Mouse (Mus musculus): ENCODE measurements around the gene Ttc24.

Gene Ttc24

DNA sequence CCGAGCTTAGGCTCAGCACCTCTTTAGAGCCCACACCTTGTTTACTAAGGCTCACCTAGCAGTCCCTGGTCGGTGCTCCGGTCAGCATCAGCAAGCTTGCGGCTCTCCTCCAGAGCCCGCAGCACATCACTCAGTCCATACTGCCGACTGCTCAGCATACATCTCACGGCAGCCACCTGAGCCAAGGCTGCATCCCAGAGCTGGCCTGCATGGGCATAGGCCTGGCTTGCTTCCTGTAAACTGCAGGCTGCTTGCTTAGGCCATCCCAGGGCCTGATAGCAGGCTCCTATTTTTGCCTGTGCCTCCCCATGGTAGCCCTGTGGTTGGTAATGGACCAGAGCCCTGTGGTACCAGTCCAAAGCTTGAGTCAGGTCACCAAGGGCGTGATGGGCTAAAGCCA, 3.3 kb downstream of the Ttc24 start:
- DNase-seq, result peak; percentile 54 to 59

GRCm38 (mm10) chr3:88074351-88074750, 3.8 kb downstream of the Ttc24 start:
- peak; percentile 64 to 77 for DNase-seq

- DNase-seq, result peak; percentile 52 to 70
Observed at GRCm38 (mm10) chr3:88073631-88074030, 4.5 kb downstream of the Ttc24 start.

GRCm38 (mm10) chr3:88071783-88072182, 6.3 kb downstream of the Ttc24 start:
- peak; percentile 94 to 96 for DNase-seq

- peak in 1 of 2 experiments; percentile 23 for DNase-seq
Observed at GRCm38 (mm10) chr3:88068386-88068785, 9.7 kb downstream of the Ttc24 start.

DNA sequence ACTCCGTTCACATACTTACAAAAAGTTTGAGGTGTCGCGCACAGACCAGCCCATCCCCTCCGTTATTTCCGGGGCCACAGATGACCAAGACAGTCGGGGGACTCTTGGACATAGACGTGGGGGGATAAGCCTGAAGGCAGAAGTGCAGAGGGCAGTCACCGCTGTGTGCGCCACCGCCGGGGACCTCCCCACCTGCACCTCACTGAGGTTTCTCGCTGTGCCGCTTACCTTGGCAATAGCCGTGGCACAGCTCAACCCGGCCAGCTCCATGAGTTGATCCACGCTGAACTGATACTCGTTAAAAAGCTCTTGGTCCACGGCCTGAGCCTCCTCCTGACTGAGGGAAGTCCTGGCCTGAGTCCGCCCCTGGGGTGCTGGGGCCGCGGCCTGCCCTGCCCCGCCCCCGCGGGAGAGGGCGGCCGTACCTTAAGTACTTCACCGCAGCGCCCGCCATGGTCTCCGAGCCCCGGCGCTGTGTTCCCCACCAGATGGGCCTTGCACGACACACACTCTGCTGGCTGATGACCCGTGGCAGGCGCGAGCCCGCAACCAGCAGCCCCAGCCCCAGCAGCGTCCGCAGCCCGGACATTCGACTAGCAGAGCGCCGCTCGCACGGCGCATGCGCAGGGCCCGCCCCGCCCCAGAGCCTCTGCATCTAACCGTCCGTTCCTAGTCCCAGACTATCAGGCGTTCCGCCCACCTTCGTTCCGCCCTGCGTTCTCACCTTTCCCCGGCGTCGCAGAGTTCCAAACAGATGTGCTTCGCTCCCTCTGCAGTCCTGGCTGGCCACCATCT, 20.0 kb downstream of the Ttc24 start, which contains the start of gene Naxe:
TSS of gene Naxe (minus strand) at position 594 of the 795 bp plus-strand sequence.
- DNase-seq, result peak; percentile 90 to 94

GRCm38 (mm10) chr3:88057030-88057429, 21.1 kb downstream of the Ttc24 start:
- no peak for DNase-seq

DNA sequence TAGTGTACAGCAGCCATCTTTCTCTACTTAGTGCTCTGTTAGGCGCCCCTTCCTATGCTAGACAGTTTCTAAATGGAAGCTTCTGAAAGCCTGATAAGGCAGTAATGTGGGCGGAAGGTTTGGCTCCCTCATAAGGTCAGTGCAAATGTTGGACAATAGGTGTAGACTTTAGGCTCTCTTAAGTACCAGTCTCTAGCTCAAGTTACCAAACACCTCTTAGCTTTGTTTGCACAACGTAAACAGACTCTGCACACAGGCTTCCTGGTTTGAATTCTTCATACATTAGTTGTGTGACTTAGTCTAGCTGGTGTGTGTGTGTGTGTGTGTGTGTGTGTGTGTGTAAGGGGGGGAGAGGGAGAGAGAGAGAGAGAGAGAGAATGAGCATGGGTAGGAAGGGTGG, 28.6 kb downstream of the Ttc24 start:
- no peak for DNase-seq

DNA sequence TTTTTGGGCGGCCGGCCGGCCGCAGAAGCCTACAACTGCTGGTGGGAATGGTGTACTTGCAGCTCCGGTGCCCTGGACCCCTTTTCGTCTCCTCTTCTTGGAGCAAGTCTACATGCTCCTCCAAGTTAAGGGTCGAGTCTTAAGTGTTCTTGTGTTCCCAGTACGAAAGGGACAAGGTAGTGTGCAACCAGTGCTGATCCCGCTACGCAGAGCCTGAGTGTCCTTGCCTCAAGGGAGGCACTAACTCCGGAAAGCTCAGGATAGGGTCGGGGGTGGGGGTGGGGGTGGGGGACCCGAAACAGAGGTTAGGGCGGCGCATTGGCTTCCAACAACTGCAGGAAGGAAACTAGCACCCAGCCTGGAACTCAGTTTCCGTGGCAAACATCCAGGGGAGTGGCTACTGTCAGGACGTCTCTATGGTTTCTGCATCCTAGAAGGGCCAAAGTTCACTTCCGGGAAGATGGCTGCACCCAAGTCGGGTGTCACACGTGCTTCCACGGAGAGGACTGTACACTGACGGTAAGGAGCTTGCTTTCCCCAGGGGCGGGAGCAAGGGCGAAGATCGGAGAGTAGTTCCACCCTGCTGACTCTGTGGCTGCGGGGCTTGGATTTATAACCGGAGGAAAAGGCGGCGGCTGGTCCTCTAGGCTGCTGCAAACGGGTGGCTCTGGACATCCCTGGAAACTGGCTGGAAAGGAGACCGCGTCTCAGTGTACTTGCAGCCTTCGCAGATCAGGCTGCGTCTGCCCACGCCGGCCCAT, 35.3 kb downstream of the Ttc24 start, which contains the start of gene Gpatch4:
TSS of gene Gpatch4 (plus strand) at position 448 of the 761 bp plus-strand sequence.
- DNase-seq, result peak; percentile 95 to 96

DNA sequence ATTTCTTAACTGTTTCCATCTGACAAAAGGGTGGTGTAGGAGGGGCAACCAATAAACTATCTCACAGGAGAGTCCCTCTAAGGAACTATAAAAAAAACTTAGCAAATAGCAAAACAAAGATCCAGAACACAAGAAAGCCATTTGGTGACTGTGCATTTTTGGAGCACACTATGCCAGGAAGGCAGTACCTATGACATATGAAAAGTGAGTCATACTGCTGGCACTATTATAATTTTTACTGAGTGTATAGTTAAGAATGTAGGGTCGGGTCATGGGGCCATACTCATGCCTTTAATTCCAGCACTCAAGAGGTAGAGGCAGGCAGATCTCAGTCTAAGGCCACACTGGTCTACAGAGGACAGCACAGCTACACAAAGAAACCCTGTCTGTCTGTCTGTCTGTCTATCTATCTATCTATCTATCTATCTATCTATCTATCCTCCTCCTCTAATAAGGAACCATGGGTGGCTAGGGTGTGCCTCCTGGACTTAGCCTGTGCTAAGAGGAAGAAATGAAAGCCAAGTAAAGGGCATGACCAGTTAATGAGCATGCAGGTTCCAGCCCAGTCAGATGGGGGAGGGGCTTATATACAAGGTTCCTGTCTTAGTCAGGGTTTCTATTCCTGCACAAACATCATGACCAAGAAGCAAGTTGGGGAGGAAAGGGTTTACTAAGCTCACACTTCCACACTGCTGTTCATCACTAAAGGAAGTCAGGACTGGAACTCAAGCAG, 42.4 kb downstream of the Ttc24 start:
- no peak for DNase-seq

DNA sequence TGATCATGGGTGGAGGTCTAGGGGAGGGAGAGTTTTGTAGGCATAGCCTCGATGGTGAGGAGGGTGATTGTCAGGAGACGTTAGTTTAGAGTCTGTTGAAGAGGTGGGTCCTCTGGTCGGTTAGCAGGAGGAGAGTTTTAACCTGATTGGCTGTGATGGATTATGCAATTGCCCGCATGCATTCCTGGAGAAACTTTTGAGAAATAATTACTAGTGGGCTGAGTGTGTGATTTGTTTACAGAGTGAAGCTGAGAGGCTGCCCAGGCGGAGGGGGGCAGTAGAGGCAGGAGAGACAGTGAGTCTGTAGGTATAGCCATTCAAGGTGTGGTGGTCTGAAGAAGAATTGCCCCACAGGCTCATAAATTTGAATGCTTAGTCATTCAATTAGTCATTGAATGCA, 44.6 kb downstream of the Ttc24 start:
- no peak for DNase-seq

DNA sequence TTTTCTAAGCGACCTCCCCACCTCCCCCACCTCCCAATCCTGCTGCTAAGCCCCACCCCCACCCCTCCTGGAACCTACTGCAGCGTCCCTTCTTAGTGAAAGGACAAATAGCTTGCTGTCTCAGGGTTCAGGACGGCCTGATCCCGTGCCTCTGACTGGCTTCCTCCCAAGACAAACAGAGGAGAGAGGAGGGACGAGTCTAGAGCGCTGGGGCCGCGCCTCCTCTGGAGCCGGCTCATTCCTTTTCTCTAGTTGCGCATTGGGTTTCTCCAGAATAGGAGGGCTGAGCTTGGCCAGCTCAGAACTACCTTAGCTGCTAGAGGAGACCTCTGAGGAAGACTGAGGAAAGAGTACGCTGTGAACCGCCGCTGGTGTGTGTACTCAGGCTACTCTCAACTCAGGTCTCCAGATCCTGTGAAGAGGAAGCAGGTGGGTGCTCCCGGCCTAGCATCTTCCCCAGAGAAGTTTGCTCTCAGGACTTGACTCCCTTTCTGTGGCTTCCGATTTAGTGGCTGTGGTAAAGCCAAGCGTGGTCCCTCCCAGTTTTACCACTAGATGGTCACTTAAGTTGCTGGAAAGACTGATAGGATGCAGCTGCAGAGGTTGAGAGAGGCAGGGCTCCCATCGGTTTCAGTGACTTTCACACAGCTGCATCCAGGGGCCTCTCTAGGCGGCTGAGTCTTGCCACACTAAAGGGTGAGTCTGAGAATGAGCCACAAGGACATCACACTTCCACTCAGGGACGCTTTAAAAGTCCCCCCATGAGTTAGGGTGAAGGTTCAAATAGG, 47.3 kb downstream of the Ttc24 start:
- DNase-seq, result peak; percentile 28 to 31

GRCm38 (mm10) chr3:88027434-88028186, 50.5 kb downstream of the Ttc24 start, which contains the start of gene Hapln2:
Gene Hapln2 (minus strand): TSS chr3:88027583.
- peak; percentile 18 to 22 for DNase-seq

- no peak for DNase-seq
Observed at GRCm38 (mm10) chr3:88026823-88027222, 51.3 kb downstream of the Ttc24 start.

- DNase-seq, result peak; percentile 15 to 32
Observed at GRCm38 (mm10) chr3:88023192-88024074, 54.7 kb downstream of the Ttc24 start.

DNA sequence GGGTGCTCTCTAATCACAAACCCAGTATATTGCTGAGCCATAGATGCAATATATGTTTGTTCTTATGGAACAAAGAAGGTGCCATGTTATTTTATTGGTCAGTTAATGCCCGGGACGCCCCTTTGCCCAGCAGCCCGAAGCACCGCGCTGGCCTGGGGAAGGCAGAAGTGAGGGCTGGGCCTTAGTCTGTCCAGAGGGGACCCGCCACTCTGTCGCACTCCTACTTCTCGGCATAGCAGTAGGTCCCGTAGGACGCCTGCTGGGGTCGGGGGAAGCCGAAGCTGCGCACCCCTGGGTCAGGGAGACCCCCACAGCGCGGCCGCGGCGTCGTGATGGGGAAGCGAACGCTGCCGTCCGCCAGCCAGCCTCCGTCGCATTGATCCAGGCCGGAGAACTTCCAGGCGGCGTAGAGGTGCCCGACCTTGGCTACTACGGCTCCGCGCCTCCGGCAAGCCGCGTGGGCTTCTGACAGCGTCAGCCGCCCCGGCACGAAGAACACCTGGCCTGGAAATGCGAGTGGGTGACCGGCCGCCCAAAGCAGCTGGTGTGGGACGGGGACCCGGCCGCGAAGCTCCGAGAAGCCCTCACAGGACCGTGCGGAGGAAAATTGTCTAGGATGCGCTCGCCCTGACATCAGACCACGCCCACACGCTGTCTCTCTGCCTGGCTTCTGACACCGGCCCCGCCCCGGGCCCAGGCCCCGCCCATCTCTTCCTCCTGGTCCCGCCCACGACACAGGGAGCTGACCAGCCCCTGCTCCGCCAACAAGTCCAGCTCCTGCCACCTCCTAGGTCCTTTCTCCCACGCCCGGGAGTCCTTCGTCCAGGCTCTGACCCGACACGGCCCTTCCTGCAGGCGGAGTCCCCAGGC, 55.5 kb downstream of the Ttc24 start:
- DNase-seq, result peak; percentile 92 to 96

Measured in cerebellum, postnatal 10 days (tissue).